Mouse (Mus musculus): ENCODE data around the gene Gm128. TPM values are rescaled to one million over a fixed set of nuclear protein-coding genes. Genes with fewer than 3 reads are reported as not detected.

Gm128 gene
- polyA plus RNA-seq, 2 experiments from 2014 or later, result 0.65 to 1.1 TPM

DNA sequence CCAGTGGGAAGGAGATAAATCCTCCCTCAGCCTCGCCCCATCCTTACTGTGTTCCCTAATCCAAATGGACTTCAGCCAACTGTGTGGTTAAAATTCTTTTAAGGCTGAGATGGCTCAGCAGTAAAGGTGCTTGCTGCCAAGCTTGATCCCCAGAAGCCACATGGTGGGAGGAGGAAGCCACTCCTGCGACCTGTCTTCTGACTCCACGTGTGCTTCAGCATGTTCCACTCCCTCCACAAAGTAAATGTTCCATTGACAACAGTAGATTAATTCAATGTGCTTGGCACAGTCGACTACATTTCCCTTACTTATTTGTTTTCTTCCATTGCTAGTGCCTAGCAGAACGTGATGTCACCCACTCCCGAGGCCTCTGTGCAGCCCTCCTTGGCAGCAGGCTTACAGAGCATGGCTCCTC, 46.7 kb downstream of the Gm128 start:
- ATAC-seq, result no peak

Other genes with a start within 250 kb of the Gm128 start
- 10 to 100 TPM; 10.9 to 24.0 TPM for gene Zfp687, start 226.2 kb downstream of the Gm128 start, polyA plus RNA-seq (2017; shearing (Covaris generic))
- 100 to 1,000 TPM; 171 to 277 TPM for gene Psmd4, start 199.0 kb downstream of the Gm128 start, polyA plus RNA-seq (2017; shearing (Covaris generic))
- 10 to 100 TPM; 13.4 to 14.3 TPM for gene Pip5k1a, start 134.7 kb downstream of the Gm128 start, polyA plus RNA-seq (2017; shearing (Covaris generic))
- 10 to 100 TPM; 64.3 to 69.5 TPM for gene Vps72, start 130.6 kb downstream of the Gm128 start, polyA plus RNA-seq (2017; shearing (Covaris generic))
- 1 to 10 TPM; 2.5 TPM for gene Tmod4, start 117.1 kb downstream of the Gm128 start, polyA plus RNA-seq (2017; shearing (Covaris generic))
- gene Scnm1, start 107.6 kb downstream of the Gm128 start, polyA plus RNA-seq (2017; shearing (Covaris generic)), result 100 to 1,000 TPM; 110 TPM
- 10 to 100 TPM; 25.4 to 43.9 TPM for gene Lysmd1, start 107.5 kb downstream of the Gm128 start, polyA plus RNA-seq (2017; shearing (Covaris generic))
- 100 to 1,000 TPM; 238 to 312 TPM for gene Tnfaip8l2, start 99.2 kb downstream of the Gm128 start, polyA plus RNA-seq (2017; shearing (Covaris generic))
- under 1 TPM in 1 of 2 experiments, not detected in 1; 0.08 TPM for gene Sema6c, start 81.1 kb downstream of the Gm128 start, polyA plus RNA-seq (2017; shearing (Covaris generic))
- gene Gabpb2, start 23.7 kb downstream of the Gm128 start, polyA plus RNA-seq (2017; shearing (Covaris generic)), result 10 to 100 TPM; 31.0 to 37.1 TPM
- 100 to 1,000 TPM; 218 to 256 TPM for gene Cdc42se1, start 12.9 kb downstream of the Gm128 start, polyA plus RNA-seq (2017; shearing (Covaris generic))
- gene Mllt11, start 9.4 kb downstream of the Gm128 start, polyA plus RNA-seq (2017; shearing (Covaris generic)), result 10 to 100 TPM; 19.0 to 24.1 TPM
- gene Bnipl, start 9.6 kb upstream of the Gm128 start, polyA plus RNA-seq (2017; shearing (Covaris generic)), result not detected
- 10 to 100 TPM; 22.1 to 25.3 TPM for gene Mindy1, start 39.7 kb upstream of the Gm128 start, polyA plus RNA-seq (2017; shearing (Covaris generic))
- 10 to 100 TPM in 1 of 2 experiments, 1 to 10 TPM in 1; 6.3 to 10.1 TPM for gene Prune1, start 40.5 kb upstream of the Gm128 start, polyA plus RNA-seq (2017; shearing (Covaris generic))
- 1 to 10 TPM in 1 of 2 experiments, under 1 TPM in 1; 0.42 to 1.1 TPM for gene Anxa9, start 65.6 kb upstream of the Gm128 start, polyA plus RNA-seq (2017; shearing (Covaris generic))
- gene Cers2, start 73.2 kb upstream of the Gm128 start, polyA plus RNA-seq (2017; shearing (Covaris generic)), result 100 to 1,000 TPM; 168 to 244 TPM
- 10 to 100 TPM; 20.2 to 26.6 TPM for gene Setdb1, start 115.6 kb upstream of the Gm128 start, polyA plus RNA-seq (2017; shearing (Covaris generic))
- gene 4930558C23Rik, start 161.2 kb upstream of the Gm128 start, polyA plus RNA-seq (2017; shearing (Covaris generic)), result not detected
- gene Arnt, start 192.8 kb upstream of the Gm128 start, polyA plus RNA-seq (2017; shearing (Covaris generic)), result 10 to 100 TPM; 38.3 to 49.0 TPM

Measured in CD4-positive, CD25-positive, alpha-beta regulatory T cell, adult 4 months (primary cell).